Mouse (Mus musculus): ENCODE data around the gene Pex14. TPM values are rescaled to one million over a fixed set of nuclear protein-coding genes. Genes with fewer than 3 reads are reported as not detected.
"Not testable (repeated sequence)": the region's sequence is repeated elsewhere in the genome, so short reads cannot be mapped to it uniquely, and the experiment has no call there.

Gene Pex14
- polyA plus RNA-seq, 1 experiment from 2014 or later = 46.1 TPM

DNA sequence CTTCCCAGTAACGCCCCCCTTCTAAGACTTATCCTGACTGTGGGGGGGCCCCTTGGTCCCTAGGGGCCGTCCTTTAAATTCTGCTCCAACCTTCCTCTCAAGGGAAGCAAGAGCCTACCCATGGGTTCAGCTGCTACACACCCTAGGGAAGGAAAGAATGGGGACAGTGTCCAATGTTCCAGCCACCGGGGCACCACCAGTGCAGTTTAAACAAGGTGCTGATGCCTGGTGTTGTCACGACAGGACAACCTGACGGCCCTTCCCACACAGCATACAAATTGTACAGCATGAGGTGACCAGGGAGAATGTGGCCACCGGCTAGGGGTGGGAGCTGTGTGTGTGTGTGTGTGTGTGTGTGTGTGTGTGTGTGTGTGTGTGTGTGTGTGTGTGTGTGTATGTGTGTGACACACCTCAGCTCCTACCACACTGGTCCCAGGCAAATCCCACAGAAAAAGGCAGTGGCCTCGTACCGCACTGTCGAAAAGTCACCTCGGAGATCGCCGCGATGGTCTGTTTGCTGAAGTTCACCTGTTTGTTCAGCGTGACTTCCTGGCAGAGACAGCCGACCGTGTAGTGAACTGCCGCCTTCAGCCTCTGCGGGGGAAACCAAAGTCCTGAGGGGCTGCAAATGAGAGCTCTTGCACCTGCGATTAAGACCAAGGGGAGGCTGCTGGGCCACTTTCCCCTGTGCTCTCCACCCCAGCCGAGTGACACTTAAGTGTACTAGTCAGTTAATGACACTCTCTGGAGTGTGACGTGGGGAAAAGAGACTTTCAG, 32.3 kb upstream of the Pex14 start:
- Histone ChIP-seq H3K27ac (no peak overlapping the region), H3K9ac (no peak overlapping the region), H3K36me3 (ENCODE audit: poor library complexity, severe bottlenecking) (peaks cover 48% of the 10 kb centered on the region), H3K27me3 (no peaks in the 10 kb centered on the region), H3K4me3 (no peak overlapping the region), H3K4me1 (peaks cover 8% of the 10 kb centered on the region), H3K9me3 (replicated peaks) (no peaks in the 10 kb centered on the region), H3K4me2 (no peak overlapping the region)
- WGBS = 91% methylated on average over 20 of the region's 21 CpGs
- ATAC-seq = no peak

GRCm38 (mm10) chr4:149131021-149131752, 31.5 kb upstream of the Pex14 start:
- Histone ChIP-seq H3K9ac (no peak overlapping the region), H3K27me3 (no peaks in the 10 kb centered on the region), H3K4me2 (no peak overlapping the region), H3K36me3 (ENCODE audit: poor library complexity, severe bottlenecking) (peaks cover 56% of the 10 kb centered on the region), H3K9me3 (replicated peaks) (no peaks in the 10 kb centered on the region), H3K4me3 (no peak overlapping the region), H3K27ac (no peak overlapping the region), H3K4me1 (peaks cover under 1% of the 10 kb centered on the region; the same call in 1 of the 2 replicates)
- WGBS = 93% methylated on average over 23 of the region's 23 CpGs
- no peak for ATAC-seq

DNA sequence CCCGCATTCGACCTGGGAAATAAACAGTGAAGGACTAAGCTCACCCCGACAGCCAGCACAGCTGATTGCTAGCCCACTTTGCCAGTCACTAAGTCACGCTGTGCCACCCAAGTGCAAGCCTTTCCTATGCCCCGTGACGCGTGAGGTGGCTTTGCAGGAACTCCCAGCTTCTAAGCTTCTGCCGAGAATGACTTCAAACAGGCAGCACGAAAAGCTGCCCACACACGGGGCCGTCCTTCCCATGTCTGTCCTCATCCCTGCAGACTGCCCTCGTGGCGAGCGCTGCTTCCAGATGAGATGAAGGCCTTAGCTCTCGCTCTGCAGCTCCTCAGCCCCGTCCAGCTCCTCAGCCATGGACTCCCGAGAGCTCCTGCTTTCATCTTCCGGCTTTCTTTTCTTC, 28.8 kb upstream of the Pex14 start:
- no peak for ATAC-seq
- H3K4me2 ChIP-seq = no peak overlapping the region
- no peak overlapping the region for H3K27ac ChIP-seq
- WGBS = 87% methylated on average over 18 of the region's 18 CpGs
- H3K36me3 ChIP-seq (ENCODE audit: poor library complexity, severe bottlenecking) = peaks cover 57% of the 10 kb centered on the region
- no peaks in the 10 kb centered on the region for H3K9me3 ChIP-seq (replicated peaks)
- no peak overlapping the region for H3K9ac ChIP-seq
- no peaks in the 10 kb centered on the region for H3K27me3 ChIP-seq
- H3K4me1 ChIP-seq = no peaks in the 10 kb centered on the region
- H3K4me3 ChIP-seq = no peak overlapping the region

DNA sequence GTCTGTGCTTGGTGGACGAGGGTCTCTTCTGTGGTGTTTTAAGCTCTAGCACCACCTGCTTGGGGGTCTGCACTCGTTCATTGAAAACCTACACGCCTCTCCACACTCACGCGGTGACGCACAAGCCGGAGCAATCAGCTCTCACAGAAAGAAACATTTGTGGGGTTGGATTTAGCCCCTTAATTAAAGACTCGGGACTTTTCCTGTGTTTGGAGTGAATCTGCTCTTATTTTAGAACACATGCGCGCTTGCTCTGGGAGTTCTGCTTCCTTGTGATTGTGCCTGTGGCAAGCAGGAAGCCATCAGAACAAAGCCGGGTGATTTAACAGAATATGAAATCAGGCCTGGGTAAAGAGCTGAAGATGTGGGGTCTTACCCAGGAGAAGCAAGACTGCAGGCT, 27.0 kb upstream of the Pex14 start, which contains the start of gene Cort:
Gene Cort, minus strand, starts transcription at position 101 of the 400 bp plus-strand sequence.
- Histone ChIP-seq H3K9me3 (replicated peaks) (no peaks in the 10 kb centered on the region), H3K4me1 (no peaks in the 10 kb centered on the region), H3K36me3 (ENCODE audit: poor library complexity, severe bottlenecking) (peaks cover 54% of the 10 kb centered on the region), H3K4me3 (no peak within 1 kb of the TSS), H3K4me2 (no peak within 1 kb of the TSS), H3K27me3 (no peaks in the 10 kb centered on the region), H3K27ac (no peak within 1 kb of the TSS), H3K9ac (no peak within 1 kb of the TSS)
- WGBS = 81% methylated on average over 11 of the region's 11 CpGs
- no peak for ATAC-seq

DNA sequence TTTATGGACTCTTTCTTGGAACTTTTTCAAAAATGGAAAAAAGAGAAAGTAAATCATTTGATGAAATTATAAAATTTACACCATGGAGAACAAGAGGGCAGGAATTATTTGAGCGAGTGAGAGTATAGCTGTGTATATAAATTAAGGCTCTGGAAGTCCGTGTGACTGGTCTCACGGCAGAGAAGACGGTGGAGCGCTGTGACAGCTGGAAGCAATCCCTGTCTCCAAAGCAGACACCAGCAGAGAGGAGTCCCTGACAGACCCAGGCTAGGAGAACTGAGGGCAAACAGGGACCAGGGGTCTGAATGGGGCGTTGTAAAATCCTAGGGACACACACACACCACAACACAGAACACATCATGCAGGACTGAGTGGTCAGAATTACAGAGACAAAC, 26.4 kb upstream of the Pex14 start:
- H3K27ac ChIP-seq = no peak overlapping the region
- H3K36me3 ChIP-seq (ENCODE audit: poor library complexity, severe bottlenecking) = peaks cover 49% of the 10 kb centered on the region
- no peaks in the 10 kb centered on the region for H3K4me1 ChIP-seq
- no peak for ATAC-seq
- no peak overlapping the region for H3K9ac ChIP-seq
- H3K4me2 ChIP-seq = no peak overlapping the region
- no peaks in the 10 kb centered on the region for H3K27me3 ChIP-seq
- WGBS = 83% methylated on average over 6 of the region's 6 CpGs
- H3K4me3 ChIP-seq = no peak overlapping the region
- no peaks in the 10 kb centered on the region for H3K9me3 ChIP-seq (replicated peaks)

- Histone ChIP-seq H3K4me2 (no peak overlapping the region), H3K4me3 (no peak overlapping the region), H3K4me1 (no peaks in the 10 kb centered on the region), H3K9ac (no peak overlapping the region), H3K27me3 (no peaks in the 10 kb centered on the region), H3K36me3 (ENCODE audit: poor library complexity, severe bottlenecking) (peaks cover 44% of the 10 kb centered on the region), H3K27ac (no peak overlapping the region), H3K9me3 (replicated peaks) (no peaks in the 10 kb centered on the region)
- 34% methylated on average over 11 of the region's 11 CpGs for WGBS
- no peak for ATAC-seq
Observed at GRCm38 (mm10) chr4:149125341-149126114, 25.9 kb upstream of the Pex14 start.

- WGBS = 62% methylated on average over 5 of the region's 5 CpGs
- no peaks in the 10 kb centered on the region for H3K27me3 ChIP-seq
Observed at GRCm38 (mm10) chr4:149123432-149123831, 23.8 kb upstream of the Pex14 start.

GRCm38 (mm10) chr4:149119978-149120562, 20.4 kb upstream of the Pex14 start:
- Histone ChIP-seq H3K36me3 (ENCODE audit: poor library complexity, severe bottlenecking) (peaks cover 22% of the 10 kb centered on the region), H3K27ac (peak overlapping the region; percentile 14; the same call in 1 of the 2 replicates)
- not testable (repeated sequence) for H3K9me3 ChIP-seq (replicated peaks); H3K4me1 ChIP-seq; H3K4me2 ChIP-seq; H3K9ac ChIP-seq; H3K27me3 ChIP-seq; H3K4me3 ChIP-seq; ATAC-seq
- WGBS = 83% methylated on average over 12 of the region's 12 CpGs

More at GRCm38 (mm10) chr4:149123432-149123831, 23.8 kb upstream of the Pex14 start:
- Histone ChIP-seq H3K27ac (no peak overlapping the region), H3K36me3 (ENCODE audit: poor library complexity, severe bottlenecking) (peaks cover 34% of the 10 kb centered on the region), H3K4me2 (no peak overlapping the region), H3K9ac (no peak overlapping the region), H3K4me1 (no peaks in the 10 kb centered on the region), H3K9me3 (replicated peaks) (no peaks in the 10 kb centered on the region), H3K4me3 (no peak overlapping the region)
- no peak for ATAC-seq

DNA sequence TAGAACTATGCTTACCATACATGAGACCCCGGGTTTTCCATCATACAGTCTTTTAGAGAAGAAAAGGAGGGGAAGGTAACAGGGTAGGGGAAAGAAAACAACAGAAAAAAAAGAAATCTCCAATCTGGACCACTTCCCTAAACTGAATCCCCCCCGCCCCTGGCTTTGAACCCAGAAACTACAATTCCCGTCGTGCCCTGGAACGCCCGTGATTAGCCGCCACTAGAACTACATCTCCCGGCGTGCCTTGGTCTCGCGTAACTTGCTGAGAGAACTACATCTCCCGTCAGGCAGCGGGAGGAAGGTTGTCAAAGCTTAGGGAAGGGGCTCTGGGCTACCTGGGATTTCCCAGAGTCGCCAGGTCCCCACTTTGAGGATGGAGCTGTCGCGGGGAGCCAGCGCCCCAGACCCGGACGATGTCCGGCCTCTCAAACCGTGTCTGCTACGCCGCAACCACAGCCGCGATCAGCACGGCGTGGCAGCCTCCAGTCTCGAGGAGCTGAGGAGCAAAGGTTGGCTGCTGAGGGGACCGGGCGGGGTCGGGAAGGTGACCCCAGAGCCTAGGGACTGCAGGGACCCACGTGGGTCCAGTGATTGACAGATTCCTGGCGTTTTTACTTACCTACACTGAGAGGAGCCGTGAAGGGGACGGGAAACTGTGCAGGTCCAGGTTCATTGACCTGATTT, 4.3 kb upstream of the Pex14 start, which contains the start of gene Dffa:
Gene Dffa, plus strand, starts transcription at position 272 of the 687 bp plus-strand sequence.
- peak within 1 kb of the TSS; percentile 79 for H3K4me3 ChIP-seq
- H3K27me3 ChIP-seq = no peaks in the 10 kb centered on the region
- no peak within 1 kb of the TSS for H3K27ac ChIP-seq
- WGBS = 2% methylated on average over 35 of the region's 35 CpGs
- H3K4me2 ChIP-seq = peak within 1 kb of the TSS; percentile 86
- no peaks in the 10 kb centered on the region for H3K9me3 ChIP-seq (replicated peaks)
- H3K9ac ChIP-seq = peak within 1 kb of the TSS; percentile 89
- ATAC-seq = peak; percentile 91
- peaks cover 10% of the 10 kb centered on the region for H3K4me1 ChIP-seq
- peaks cover 24% of the 10 kb centered on the region for H3K36me3 ChIP-seq (ENCODE audit: poor library complexity, severe bottlenecking)

- H3K27me3 ChIP-seq = no peaks in the 10 kb centered on the region
- H3K36me3 ChIP-seq (ENCODE audit: poor library complexity, severe bottlenecking) = peaks cover 4% of the 10 kb centered on the region
- H3K27ac ChIP-seq = no peak overlapping the region
- H3K4me2 ChIP-seq = no peak overlapping the region
- peaks cover 21% of the 10 kb centered on the region for H3K4me1 ChIP-seq
- no peak overlapping the region for H3K9ac ChIP-seq
- no peak for ATAC-seq
- 90% methylated on average over 3 of the region's 3 CpGs for WGBS
- no peak overlapping the region for H3K4me3 ChIP-seq
- H3K9me3 ChIP-seq (replicated peaks) = no peaks in the 10 kb centered on the region
Observed at GRCm38 (mm10) chr4:149101456-149101855, 1.8 kb upstream of the Pex14 start.

DNA sequence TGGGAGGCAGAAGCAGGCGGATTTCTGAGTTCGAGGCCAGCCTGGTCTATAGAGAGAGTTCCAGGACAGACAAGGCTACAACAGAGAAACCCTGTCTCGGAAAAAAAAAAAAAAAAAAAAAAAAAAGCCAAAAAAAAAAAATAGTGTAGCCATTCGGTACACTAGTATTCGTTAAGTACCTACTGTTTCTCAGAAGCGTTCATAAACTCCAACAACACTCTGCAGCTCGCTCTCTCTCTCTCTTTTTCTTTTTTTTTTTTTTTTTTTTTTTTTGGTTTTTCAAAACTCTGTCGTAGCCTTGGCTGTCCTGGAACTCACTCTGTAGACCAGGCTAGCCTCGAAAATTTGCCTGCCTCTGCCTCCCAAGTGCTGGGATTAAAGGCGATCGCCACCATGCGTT, 773 bp upstream of the Pex14 start:
- H3K4me1 ChIP-seq = peaks cover 21% of the 10 kb centered on the region
- not testable (repeated sequence) for H3K27me3 ChIP-seq; H3K36me3 ChIP-seq (ENCODE audit: poor library complexity, severe bottlenecking); H3K27ac ChIP-seq; H3K9ac ChIP-seq; H3K4me2 ChIP-seq; H3K4me3 ChIP-seq; ATAC-seq; H3K9me3 ChIP-seq (replicated peaks)
- WGBS = 89% methylated on average over 12 of the region's 12 CpGs
